Mouse (Mus musculus): ENCODE data around the gene Dnajb4. TPM values are rescaled to one million over a fixed set of nuclear protein-coding genes. Genes with fewer than 3 reads are reported as not detected.
"Not testable (repeated sequence)": the region's sequence is repeated elsewhere in the genome, so short reads cannot be mapped to it uniquely, and the experiment has no call there.

Gene Dnajb4
- 12.6 and 13.3 TPM in 2 replicates for polyA plus RNA-seq (2012; rRNA removed)

GRCm38 (mm10) chr3:152209967-152210634 lies at the start of gene Dnajb4, which contains the start of gene Fubp1:
TSS of gene Dnajb4 (minus strand) at chr3:152210302.
TSS of gene Fubp1 (plus strand) at chr3:152210422.
- DNase-seq (ENCODE audit: low read depth), result no peak

DNA sequence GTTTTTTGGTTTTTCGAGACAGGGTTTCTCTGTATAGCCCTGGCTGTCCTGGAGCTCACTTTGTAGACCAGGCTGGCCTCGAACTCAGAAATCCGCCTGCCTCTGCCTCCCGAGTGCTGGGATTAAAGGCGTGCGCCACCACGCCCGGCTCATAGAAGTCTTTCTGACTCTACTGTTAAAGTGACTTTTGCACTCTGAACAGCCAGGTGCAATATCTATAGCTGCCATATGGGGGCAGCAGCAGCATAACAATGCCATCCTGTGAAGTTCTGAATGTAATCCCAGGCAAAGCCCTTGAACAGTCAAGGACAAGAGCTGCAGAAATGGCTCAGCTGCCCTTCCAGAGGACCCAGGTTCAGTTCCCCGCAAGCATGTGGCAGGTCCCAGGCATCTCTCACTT lies 49.3 kb upstream of the Dnajb4 start:
- not testable (repeated sequence) for DNase-seq (ENCODE audit: low read depth)

DNA sequence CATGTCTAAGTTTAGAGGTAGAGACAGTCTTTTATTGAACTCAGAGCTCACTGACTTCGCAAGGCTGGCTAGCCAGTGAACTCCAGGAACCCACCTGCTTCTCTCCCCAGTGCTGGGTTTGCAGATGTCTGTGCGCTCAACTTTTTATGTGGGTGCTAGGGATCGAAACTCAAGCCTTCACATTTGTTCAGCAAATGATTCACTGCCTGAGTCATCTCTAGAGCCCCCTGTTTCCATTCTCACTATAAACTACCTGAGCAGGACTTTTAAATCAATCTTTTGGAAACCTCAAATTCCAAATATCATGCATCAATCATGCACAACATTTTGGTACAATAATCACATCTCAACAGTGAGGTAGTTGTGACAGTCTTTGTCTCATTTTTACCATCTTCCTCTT lies 47.4 kb upstream of the Dnajb4 start:
- DNase-seq (ENCODE audit: low read depth), result no peak

DNA sequence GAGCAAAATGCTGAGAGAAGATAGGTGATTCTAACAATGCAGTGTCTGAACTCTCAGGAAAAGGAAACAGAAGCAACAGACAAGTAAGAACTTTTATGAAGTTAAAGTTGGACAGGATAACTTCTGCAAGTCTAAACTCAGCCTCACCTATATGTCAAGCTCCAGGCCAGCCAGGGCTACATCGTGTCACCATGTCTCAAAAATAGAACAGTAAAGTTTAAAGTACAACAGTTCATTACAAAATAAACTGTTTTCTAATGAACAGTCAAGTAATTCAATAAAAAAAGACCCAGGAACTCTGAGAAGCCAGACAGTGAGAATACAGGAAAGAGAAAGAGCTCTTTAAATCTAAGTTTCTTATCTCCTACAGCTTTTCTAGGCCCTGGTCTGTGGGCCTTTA lies 40.4 kb upstream of the Dnajb4 start:
- DNase-seq (ENCODE audit: low read depth), result no peak

DNA sequence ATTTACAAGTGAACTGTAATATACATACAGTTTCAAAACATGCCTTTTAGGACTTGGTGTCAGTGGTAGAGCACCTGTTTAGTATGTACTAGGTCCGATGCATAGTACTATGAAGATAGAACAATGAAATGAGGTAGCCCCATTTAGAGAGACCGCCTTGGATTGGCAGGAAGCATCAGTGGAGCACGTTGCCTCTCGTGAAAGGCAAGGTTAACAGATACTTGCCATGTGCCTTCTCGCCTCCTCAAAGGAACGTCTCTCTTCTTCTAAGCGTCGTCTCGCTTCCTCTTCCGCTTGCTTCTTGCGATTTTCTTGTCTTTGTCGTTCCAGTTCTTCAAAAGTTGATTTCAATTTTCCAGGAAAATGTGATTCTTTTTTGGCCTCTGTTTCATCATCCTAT lies 37.6 kb upstream of the Dnajb4 start:
- no peak for DNase-seq (ENCODE audit: low read depth)

DNA sequence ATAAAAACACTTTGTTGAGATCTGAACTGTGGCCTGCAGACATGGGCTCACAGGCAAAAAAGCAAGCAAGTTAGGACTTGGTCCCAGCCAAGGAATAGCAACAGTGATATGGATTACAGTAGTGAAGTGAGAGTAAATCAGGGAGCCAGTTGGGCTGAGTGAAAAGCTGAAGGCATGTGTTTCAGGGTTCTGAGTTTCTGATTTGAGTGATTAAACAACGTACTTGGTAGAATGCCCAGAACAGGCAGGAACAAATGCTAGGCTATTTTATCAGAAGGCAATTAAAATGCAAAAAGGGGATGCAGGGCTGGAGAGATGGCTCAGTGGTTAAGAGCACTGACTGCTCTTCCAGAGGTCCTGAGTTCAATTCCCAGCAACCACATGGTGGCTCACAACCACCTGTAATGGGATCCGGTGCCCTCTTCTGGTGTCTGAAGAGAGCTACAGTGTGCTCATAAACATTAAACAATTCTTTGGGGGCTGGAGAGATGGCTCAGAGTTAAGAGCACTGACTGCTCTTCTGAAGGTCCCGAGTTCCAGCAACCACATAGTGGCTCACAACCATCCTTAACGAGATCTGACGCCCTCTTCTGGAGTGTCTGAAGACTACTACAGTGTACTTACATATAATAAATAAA lies 35.3 kb upstream of the Dnajb4 start:
- no peak for DNase-seq (ENCODE audit: low read depth)

DNA sequence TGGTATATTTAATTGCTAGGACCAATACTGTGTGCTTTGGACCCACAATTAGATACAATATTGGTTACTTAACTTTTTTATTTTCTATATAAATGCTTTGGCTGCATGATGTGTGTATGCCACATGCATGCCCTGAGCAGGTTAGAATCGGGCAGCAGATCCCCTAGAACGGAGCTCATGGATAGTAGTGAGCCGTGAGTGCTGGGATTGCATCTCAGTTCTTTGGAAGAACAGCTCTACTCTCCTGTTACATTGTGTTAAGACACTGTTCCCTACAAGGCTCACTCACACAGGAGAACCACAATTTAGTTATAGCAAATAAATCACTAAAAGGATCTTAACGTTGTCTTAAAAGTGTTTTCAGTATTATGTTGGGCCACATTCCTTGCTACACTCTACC lies 33.2 kb upstream of the Dnajb4 start:
- DNase-seq (ENCODE audit: low read depth), result no peak

DNA sequence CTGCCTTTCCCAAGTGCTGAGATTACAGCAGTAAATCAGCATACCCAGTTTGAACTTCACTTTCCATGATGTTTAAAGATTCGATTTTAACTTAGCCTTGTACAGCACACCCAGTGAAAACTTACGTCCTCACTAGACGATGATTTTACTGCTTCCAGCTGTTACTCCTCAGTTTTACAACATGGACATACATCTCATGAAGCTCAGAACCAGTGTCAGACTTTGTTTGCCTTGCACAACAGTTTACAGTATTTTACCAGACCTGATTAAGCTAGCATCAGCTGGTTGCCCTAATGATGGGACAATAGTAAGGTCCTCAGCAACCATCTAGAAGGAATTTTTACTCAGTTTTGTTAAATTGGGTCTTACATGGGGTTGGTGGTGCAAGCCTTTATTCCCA lies 31.0 kb upstream of the Dnajb4 start:
- DNase-seq (ENCODE audit: low read depth), result no peak

- DNase-seq (ENCODE audit: low read depth), result no peak
Measured at GRCm38 (mm10) chr3:152239592-152239991, 29.5 kb upstream of the Dnajb4 start.

DNA sequence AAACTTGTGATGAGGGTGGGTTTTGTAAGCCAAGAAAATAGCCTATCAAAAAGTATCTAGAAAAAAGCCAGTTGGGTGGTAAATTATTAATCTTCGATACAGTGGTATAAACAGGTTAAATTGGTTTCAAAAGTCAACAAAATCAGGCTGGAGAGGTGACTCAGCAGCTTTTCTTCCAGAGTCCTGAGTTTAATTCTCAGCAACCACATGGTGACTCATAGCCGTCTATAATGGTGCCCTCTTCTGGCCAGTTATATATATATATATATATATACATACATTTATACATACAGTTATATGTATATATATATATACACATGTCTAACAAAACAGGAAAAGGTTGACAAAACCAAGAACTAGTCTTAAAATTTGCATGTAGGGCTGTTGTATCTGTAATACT lies 28.7 kb upstream of the Dnajb4 start:
- DNase-seq (ENCODE audit: low read depth), result no peak

- no peak for DNase-seq (ENCODE audit: low read depth)
Measured at GRCm38 (mm10) chr3:152235805-152236204, 25.7 kb upstream of the Dnajb4 start.

- DNase-seq (ENCODE audit: low read depth), result no peak
Measured at GRCm38 (mm10) chr3:152235238-152235637, 25.1 kb upstream of the Dnajb4 start.

GRCm38 (mm10) chr3:152231333-152232100 lies 21.4 kb upstream of the Dnajb4 start:
- no peak for DNase-seq (ENCODE audit: low read depth)

- DNase-seq (ENCODE audit: low read depth), result no peak
Measured at GRCm38 (mm10) chr3:152229271-152229670, 19.2 kb upstream of the Dnajb4 start.

DNA sequence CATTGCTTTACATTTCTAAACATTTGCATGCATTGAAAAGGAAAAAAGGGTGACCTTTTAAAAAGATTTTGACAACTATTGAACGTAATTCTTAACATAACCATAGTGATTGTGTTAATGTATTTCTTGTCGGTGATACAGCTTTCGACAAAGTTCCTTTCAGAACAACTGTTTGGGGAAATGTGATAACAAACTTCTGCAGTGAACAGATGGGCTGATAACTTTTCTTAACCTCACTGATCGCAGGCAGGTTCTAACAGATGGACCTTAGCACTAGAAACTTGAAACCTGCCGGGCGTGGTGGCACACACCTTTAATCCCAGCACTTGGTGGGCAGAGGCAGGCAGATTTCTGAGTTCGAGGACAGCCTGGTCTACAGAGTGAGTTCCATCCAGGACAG lies 18.7 kb upstream of the Dnajb4 start:
- DNase-seq (ENCODE audit: low read depth), result no peak

DNA sequence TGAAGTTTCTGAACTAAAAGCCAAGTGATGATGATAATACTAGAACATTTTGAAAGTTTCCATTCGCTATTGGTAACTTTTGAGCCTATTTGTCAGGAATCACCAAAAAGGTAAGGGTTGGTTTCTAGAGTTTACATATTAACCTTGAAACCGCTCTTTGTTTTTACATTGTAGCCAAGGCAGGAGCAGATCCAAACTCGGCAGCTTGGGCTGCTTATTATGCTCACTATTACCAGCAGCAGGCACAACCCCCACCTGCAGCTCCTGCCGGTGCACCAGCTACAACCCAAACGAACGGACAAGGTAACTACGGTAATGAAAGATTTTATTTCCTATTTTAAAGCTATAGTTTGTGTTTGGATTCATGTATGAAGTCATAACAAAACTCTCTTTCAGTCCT lies 15.8 kb upstream of the Dnajb4 start:
- DNase-seq (ENCODE audit: low read depth), result no peak

DNA sequence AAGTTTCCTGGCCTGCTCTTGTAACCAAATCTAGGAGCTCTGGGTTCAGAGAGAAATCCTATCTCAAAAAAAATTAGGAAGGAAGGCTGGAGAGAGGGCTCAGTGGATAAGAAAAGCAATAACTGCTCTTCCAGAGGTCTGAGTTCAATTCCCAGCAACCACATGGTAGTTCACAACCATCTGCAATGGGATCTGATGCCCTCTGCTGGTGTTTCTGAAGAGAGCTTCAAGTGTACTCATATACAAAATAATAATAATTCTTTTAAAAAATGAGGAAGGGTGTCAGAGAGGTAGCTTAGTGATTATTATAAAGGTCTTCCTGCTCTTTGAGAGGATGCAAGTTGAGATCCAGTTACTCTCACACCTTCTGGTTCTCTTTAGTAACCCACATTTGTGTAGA lies 14.8 kb upstream of the Dnajb4 start:
- DNase-seq (ENCODE audit: low read depth), result no peak

DNA sequence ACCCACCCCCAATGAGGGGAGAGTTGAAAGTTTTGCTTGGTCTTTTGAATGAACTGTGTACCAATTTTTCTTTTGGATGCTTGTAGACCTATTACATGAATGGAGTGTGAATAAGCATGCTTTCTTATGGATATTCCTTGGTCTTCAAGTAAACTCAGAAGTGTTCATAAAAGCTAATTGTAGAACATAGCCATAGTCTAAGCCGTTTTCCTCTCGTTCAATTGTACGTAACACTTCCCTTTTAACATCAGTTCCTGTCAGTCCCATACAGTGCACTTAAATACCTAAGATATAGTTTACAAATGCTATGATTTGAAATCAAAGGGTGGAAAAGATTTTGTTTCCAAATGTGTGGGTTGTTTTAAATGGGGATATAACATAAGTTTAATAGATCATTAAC lies 3.3 kb upstream of the Dnajb4 start:
- no peak for DNase-seq (ENCODE audit: low read depth)

- no peak for DNase-seq (ENCODE audit: low read depth)
Measured at GRCm38 (mm10) chr3:152211731-152212279, 1.7 kb upstream of the Dnajb4 start.

- DNase-seq (ENCODE audit: low read depth), result no peak
Measured at GRCm38 (mm10) chr3:152210728-152211391, 758 bp upstream of the Dnajb4 start.

GRCm38 (mm10) chr3:152209177-152209966 lies 730 bp downstream of the Dnajb4 start:
- no peak for DNase-seq (ENCODE audit: low read depth)
